Mouse (Mus musculus): ENCODE measurements around the gene Gm14399.
"Not testable (repeated sequence)": the region's sequence is repeated elsewhere in the genome, so short reads cannot be mapped to it uniquely, and the experiment has no call there.

Gm14399 gene

GRCm38 (mm10) chr2:175141993-175142295, at the start of gene Gm14399:
TSS of gene Gm14399 (minus strand) at chr2:175142012.
- DNase-seq (ENCODE audit: low spot score): not testable (repeated sequence)

GRCm38 (mm10) chr2:175179008-175179407, 37.2 kb upstream of the Gm14399 start:
- DNase-seq (ENCODE audit: low spot score): not testable (repeated sequence)

GRCm38 (mm10) chr2:175176312-175176711, 34.5 kb upstream of the Gm14399 start:
- no peak for DNase-seq (ENCODE audit: low spot score)

- not testable (repeated sequence) for DNase-seq (ENCODE audit: low spot score)
These were observed 33.8 kb upstream of the Gm14399 start, which contains the start of gene Gm14443 for GRCm38 (mm10) chr2:175175401-175176180. TSS of gene Gm14443 (minus strand) at chr2:175175871.

- not testable (repeated sequence) for DNase-seq (ENCODE audit: low spot score)
These were observed 32.2 kb upstream of the Gm14399 start for GRCm38 (mm10) chr2:175174058-175174457.

- not testable (repeated sequence) for DNase-seq (ENCODE audit: low spot score)
These were observed 31.2 kb upstream of the Gm14399 start for GRCm38 (mm10) chr2:175172906-175173595.

GRCm38 (mm10) chr2:175172123-175172522, 30.3 kb upstream of the Gm14399 start:
- DNase-seq (ENCODE audit: low spot score): no peak

GRCm38 (mm10) chr2:175166870-175167269, 25.1 kb upstream of the Gm14399 start:
- DNase-seq (ENCODE audit: low spot score): not testable (repeated sequence)

GRCm38 (mm10) chr2:175165110-175165509, 23.3 kb upstream of the Gm14399 start:
- DNase-seq (ENCODE audit: low spot score): not testable (repeated sequence)

GRCm38 (mm10) chr2:175161438-175161837, 19.6 kb upstream of the Gm14399 start:
- DNase-seq (ENCODE audit: low spot score): not testable (repeated sequence)

- DNase-seq (ENCODE audit: low spot score): no peak
These were observed 16.8 kb upstream of the Gm14399 start for GRCm38 (mm10) chr2:175158642-175159041.

GRCm38 (mm10) chr2:175156696-175157095, 14.9 kb upstream of the Gm14399 start:
- no peak for DNase-seq (ENCODE audit: low spot score)

- not testable (repeated sequence) for DNase-seq (ENCODE audit: low spot score)
These were observed 457 bp downstream of the Gm14399 start for GRCm38 (mm10) chr2:175141118-175141992.

- not testable (repeated sequence) for DNase-seq (ENCODE audit: low spot score)
These were observed 1.2 kb downstream of the Gm14399 start for GRCm38 (mm10) chr2:175140624-175141023.
